Mouse (Mus musculus) lung, embryonic 16.5 days (tissue): Measurements from ENCODE around the gene Atg13. TPM values are rescaled to one million over a fixed set of nuclear protein-coding genes. Genes with fewer than 3 reads are reported as not detected.

Experiments
- ATAC-seq: fragments of 200-750 bp; cut with Nextera tagmentation; 2 replicates; pipeline ENCODE4 v1.8.0; 2017; ENCODE audit warnings: low read depth, mild to moderate bottlenecking, moderate library complexity
- H3K27ac ChIP-seq: fragments of 300-500 bp; sonication (generic); 2 replicates; pipeline ENCODE4 v1.5.1; 2014; ENCODE audit warnings: mild to moderate bottlenecking, control low read depth, low read length
- H3K27me3 ChIP-seq: fragments of 300-500 bp; sonication (generic); 2 replicates; pipeline ENCODE4 v1.6.1; 2014; ENCODE audit warnings: low read depth, low read length, mixed read lengths; ENCODE audit not compliant: control insufficient read depth, insufficient read depth
- H3K36me3 ChIP-seq: fragments of 300-500 bp; sonication (generic); 2 replicates; pipeline ENCODE4 v1.6.1; 2014; ENCODE audit warnings: low read length; ENCODE audit not compliant: control insufficient read depth, insufficient read depth
- H3K4me1 ChIP-seq: fragments of 300-500 bp; sonication (generic); replicated peaks from 2 replicates; pipeline ENCODE4 v1.6.1; 2014; ENCODE audit warnings: low read length, mixed read lengths; ENCODE audit not compliant: control insufficient read depth, insufficient read depth
- H3K4me2 ChIP-seq: fragments of 300-500 bp; sonication (generic); 2 replicates; pipeline ENCODE4 v1.6.1; 2014; ENCODE audit warnings: low read depth, low read length, control low read depth
- H3K4me3 ChIP-seq: fragments of 300-500 bp; sonication (generic); 2 replicates; pipeline ENCODE4 v1.5.1; 2014; ENCODE audit warnings: mild to moderate bottlenecking, low read length, control low read depth
- H3K9ac ChIP-seq: fragments of 300-500 bp; sonication (generic); 2 replicates; pipeline ENCODE4 v1.6.1; 2014; ENCODE audit warnings: low read length, control low read depth
- H3K9me3 ChIP-seq: fragments of 300-500 bp; sonication (generic); 2 replicates; pipeline ENCODE4 v1.6.1; 2016; ENCODE audit warnings: low read length; ENCODE audit not compliant: control insufficient read depth
- WGBS: fragments of 180-500 bp; shearing (Covaris S2); extraction: QIAGEN DNeasy Blood & Tissue Kit; methylation state at CpG from one replicate; pipeline ENCODE4 v1.1.7; 2014; 5-methylcytosine and 5-hydroxymethylcytosine counted together
- polyA plus RNA-seq: library from polyadenylated mRNA; unstranded; fragments of >200 nt; fragmentation: Nextera tagmentation; extraction: Ambion mirVana; gene quantifications from 2 replicates; pipeline ENCODE4 v1.2.1, GENCODE M21; 2015

Atg13 gene
- polyA plus RNA-seq, 1 experiment from 2014 or later: 25.3 TPM

DNA sequence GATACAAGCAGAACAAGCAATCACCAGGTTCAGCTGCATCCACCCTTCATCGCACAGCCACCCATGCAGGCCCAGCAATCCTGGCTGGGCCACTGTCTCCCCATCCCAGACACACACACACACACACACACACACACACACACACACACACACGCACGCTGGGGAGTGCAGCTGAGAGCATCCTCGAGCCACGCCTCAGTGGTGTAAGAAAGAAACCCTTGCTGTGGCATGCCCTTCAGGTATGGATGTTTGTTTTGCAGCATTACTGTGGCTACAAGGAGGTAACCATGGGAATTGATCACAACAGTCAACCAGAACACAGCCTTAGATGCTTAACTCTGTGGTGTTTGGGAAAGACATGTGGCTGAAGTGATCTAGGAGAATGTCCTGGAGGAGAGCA lies 78.1 kb downstream of the Atg13 start:
- no peak for ATAC-seq
- Histone ChIP-seq H3K4me3 (no peak overlapping the region), H3K4me2 (no peak overlapping the region), H3K27me3 (no peaks in the 10 kb centered on the region), H3K27ac (no peak overlapping the region), H3K4me1 (no peaks in the 10 kb centered on the region), H3K9ac (no peak overlapping the region), H3K36me3 (no peaks in the 10 kb centered on the region), H3K9me3 (no peaks in the 10 kb centered on the region)
- 58% methylated on average over 5 of the region's 5 CpGs for WGBS

DNA sequence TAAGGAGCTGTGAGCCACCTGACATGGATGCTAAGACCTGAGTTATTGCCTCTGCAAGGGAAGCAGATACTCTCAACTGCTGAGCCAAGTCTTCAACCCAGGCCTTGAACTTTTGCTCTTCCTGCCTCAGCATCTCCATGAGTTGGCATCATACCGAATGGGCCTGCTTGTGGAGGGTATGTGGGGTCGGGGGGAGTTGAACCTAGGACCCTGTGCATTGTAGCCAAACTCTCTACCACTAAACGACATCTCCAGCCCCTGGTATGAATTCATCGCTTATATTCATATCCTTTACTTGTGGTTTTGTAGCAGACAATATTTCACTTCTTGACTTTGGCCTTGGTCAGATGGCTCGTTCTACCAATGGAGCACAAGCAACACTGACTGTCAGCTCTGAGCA lies 78.5 kb downstream of the Atg13 start:
- H3K4me3 ChIP-seq: no peak overlapping the region
- no peaks in the 10 kb centered on the region for H3K9me3 ChIP-seq
- WGBS: 78% methylated on average over 5 of the region's 5 CpGs
- no peaks in the 10 kb centered on the region for H3K27me3 ChIP-seq
- no peak overlapping the region for H3K27ac ChIP-seq
- H3K9ac ChIP-seq: no peak overlapping the region
- no peaks in the 10 kb centered on the region for H3K4me1 ChIP-seq
- no peak overlapping the region for H3K4me2 ChIP-seq
- no peaks in the 10 kb centered on the region for H3K36me3 ChIP-seq
- no peak for ATAC-seq

DNA sequence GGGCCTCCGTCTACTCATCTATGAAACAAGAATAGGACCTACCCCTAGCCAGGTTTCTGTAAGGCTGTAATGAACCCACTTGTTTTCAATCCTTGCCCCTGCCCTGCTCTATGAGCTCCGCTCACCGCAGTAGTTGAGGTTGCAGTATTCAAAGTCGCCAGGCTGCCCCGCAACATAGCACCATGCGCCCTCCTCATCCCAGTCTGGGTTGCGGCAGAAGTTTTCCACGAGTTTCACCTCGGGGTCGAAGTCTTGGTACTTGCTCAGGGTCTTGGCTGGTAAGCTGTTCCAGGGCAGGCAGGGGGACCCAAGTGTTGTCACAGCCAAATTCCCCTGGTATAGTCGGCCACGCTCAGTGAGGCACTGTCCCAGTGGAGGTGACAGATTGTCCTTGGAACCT lies 80.0 kb downstream of the Atg13 start:
- Histone ChIP-seq H3K4me1 (no peaks in the 10 kb centered on the region), H3K27ac (no peak overlapping the region), H3K4me3 (no peak overlapping the region), H3K9me3 (no peaks in the 10 kb centered on the region), H3K9ac (no peak overlapping the region), H3K36me3 (no peaks in the 10 kb centered on the region), H3K4me2 (no peak overlapping the region), H3K27me3 (no peaks in the 10 kb centered on the region)
- 90% methylated on average over 12 of the region's 12 CpGs for WGBS
- no peak for ATAC-seq

DNA sequence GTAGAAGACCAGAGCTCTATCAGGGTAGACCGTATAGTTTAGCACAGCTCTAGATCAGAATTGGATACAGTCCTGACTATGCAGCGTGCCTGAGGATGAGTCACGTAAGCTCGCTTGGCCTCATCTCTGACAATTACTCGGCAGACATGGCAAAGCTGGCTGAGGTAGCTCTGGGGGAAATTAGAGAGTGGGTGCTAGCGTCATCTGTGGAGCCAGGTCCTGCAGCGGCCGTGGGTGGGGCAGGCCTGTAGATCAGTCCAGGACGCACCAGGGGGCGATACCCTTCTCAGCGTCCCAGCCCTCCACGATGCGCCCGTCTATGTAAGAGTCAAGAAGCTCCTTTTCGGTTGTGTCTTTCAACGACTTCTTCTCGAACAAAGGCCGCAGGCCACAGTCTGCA lies 80.7 kb downstream of the Atg13 start:
- WGBS: 82% methylated on average over 18 of the region's 18 CpGs

DNA sequence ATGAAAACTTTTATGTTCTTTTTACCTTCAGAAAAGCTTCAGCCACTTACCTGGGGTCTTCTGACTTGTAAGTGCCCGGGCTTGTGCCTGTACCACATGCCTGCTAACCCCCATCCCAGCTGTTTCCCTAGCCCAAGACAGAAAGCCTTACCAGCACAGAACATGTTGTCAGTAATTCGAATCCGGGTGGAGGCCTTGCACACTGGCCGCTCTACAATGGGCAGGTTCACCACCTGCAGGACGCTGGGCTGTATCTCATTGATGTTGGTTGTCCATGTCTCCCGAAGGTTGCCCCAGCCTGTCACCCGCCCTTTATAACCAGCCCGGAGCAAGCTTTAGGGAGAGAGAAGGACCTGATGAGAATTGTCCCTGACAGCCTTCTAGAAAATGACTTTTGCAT lies 82.2 kb downstream of the Atg13 start:
- H3K36me3 ChIP-seq: no peaks in the 10 kb centered on the region
- no peak overlapping the region for H3K4me2 ChIP-seq
- no peak overlapping the region for H3K4me3 ChIP-seq
- 85% methylated on average over 8 of the region's 8 CpGs for WGBS
- H3K4me1 ChIP-seq: no peaks in the 10 kb centered on the region
- no peaks in the 10 kb centered on the region for H3K27me3 ChIP-seq
- no peak overlapping the region for H3K9ac ChIP-seq
- ATAC-seq: no peak
- H3K9me3 ChIP-seq: no peaks in the 10 kb centered on the region
- no peak overlapping the region for H3K27ac ChIP-seq

More for the DNA sequence above, 80.7 kb downstream of the Atg13 start:
- no peak overlapping the region for H3K27ac ChIP-seq
- no peak overlapping the region for H3K4me2 ChIP-seq
- no peaks in the 10 kb centered on the region for H3K9me3 ChIP-seq
- H3K4me1 ChIP-seq: no peaks in the 10 kb centered on the region
- H3K9ac ChIP-seq: no peak overlapping the region
- H3K27me3 ChIP-seq: no peaks in the 10 kb centered on the region
- H3K36me3 ChIP-seq: no peaks in the 10 kb centered on the region
- H3K4me3 ChIP-seq: no peak overlapping the region
- no peak for ATAC-seq

DNA sequence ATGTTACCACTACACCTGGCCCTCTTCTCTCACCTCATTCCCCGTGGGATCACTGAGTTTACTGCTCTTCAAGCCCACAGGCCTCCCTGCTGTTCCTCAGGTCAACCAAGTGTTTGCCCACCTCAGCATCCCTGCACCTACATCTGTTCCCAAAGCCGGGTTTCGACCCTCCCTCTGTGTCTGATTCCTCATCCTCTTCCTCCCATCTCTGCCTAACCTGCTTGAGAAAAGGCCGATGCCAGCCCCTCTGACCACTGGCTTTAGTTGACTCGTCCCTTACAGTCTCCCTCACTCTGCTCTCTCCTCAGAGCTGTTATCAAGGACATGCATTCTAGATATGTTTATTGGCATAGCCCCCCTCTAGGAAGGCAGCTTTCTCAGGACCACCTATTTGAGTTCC lies 82.9 kb downstream of the Atg13 start:
- Histone ChIP-seq H3K9me3 (no peaks in the 10 kb centered on the region), H3K27ac (no peak overlapping the region), H3K4me2 (no peak overlapping the region), H3K27me3 (no peaks in the 10 kb centered on the region), H3K4me1 (no peaks in the 10 kb centered on the region), H3K36me3 (peaks cover 3% of the 10 kb centered on the region), H3K4me3 (no peak overlapping the region), H3K9ac (no peak overlapping the region)
- no peak for ATAC-seq
- WGBS: 62% methylated on average over 5 of the region's 5 CpGs

Other genes starting within 250 kb of the Atg13 start
- gene Ckap5, start 183.8 kb downstream of the Atg13 start, polyA plus RNA-seq: 75.6 and 84.9 TPM in 2 replicates
- gene F2, start 74.2 kb downstream of the Atg13 start, polyA plus RNA-seq: 0.85 and 8.9 TPM in 2 replicates
- 8.4 and 12.3 TPM in 2 replicates for gene Zfp408, start 60.8 kb downstream of the Atg13 start, polyA plus RNA-seq
- gene Arhgap1, start 60.7 kb downstream of the Atg13 start, polyA plus RNA-seq: 157 and 159 TPM in 2 replicates
- gene Harbi1, start 276 bp upstream of the Atg13 start, polyA plus RNA-seq: 16.4 and 19.7 TPM in 2 replicates
- gene Ambra1, start 19.6 kb upstream of the Atg13 start, polyA plus RNA-seq: 15.9 and 16.1 TPM in 2 replicates
- 0.10 TPM in 1 of 2 replicates, not detected in the other for gene Chrm4, start 216.7 kb upstream of the Atg13 start, polyA plus RNA-seq
- 680 and 776 TPM in 2 replicates for gene Mdk, start 221.7 kb upstream of the Atg13 start, polyA plus RNA-seq
- gene Gm9821, start 235.1 kb upstream of the Atg13 start, polyA plus RNA-seq: 0.33 and 0.88 TPM in 2 replicates